Mouse (Mus musculus) liver, embryonic 12.5 days (tissue): ENCODE results near the gene Amotl1. TPM values are rescaled to one million over a fixed set of nuclear protein-coding genes. Genes with fewer than 3 reads are reported as not detected.

Experiments
- ATAC-seq: fragments of 200-750 bp; cut with Nextera tagmentation; 2 replicates; pipeline ENCODE4 v1.8.0; 2017; ENCODE audit warnings: moderate number of reproducible peaks, mild to moderate bottlenecking, moderate library complexity
- H3K27ac ChIP-seq: fragments of 300-500 bp; sonication (generic); 2 replicates; pipeline ENCODE4 v1.5.1; 2016; ENCODE audit warnings: mild to moderate bottlenecking
- H3K27me3 ChIP-seq: fragments of 300-500 bp; sonication (generic); replicated peaks from 2 replicates; pipeline ENCODE4 v1.6.1; 2016; ENCODE audit warnings: mild to moderate bottlenecking, moderate library complexity
- H3K36me3 ChIP-seq: fragments of 300-500 bp; sonication (generic); 2 replicates; pipeline ENCODE4 v1.6.1; 2016; ENCODE audit warnings: mild to moderate bottlenecking, moderate library complexity
- H3K4me1 ChIP-seq: fragments of 300-500 bp; sonication (generic); 2 replicates; pipeline ENCODE4 v1.6.1; 2016
- H3K4me2 ChIP-seq: fragments of 300-500 bp; sonication (generic); 2 replicates; pipeline ENCODE4 v1.6.1; 2016; ENCODE audit warnings: mild to moderate bottlenecking, moderate library complexity
- H3K4me3 ChIP-seq: fragments of 300-500 bp; sonication (generic); 2 replicates; pipeline ENCODE4 v1.5.1; 2016; ENCODE audit warnings: mild to moderate bottlenecking, moderate library complexity
- H3K9ac ChIP-seq: fragments of 300-500 bp; sonication (generic); 2 replicates; pipeline ENCODE4 v1.6.1; 2016; ENCODE audit warnings: mild to moderate bottlenecking, moderate library complexity
- H3K9me3 ChIP-seq: fragments of 300-500 bp; sonication (generic); replicated peaks from 2 replicates; pipeline ENCODE4 v1.6.1; 2016; ENCODE audit warnings: mild to moderate bottlenecking, moderate library complexity
- WGBS: fragments of 180-500 bp; shearing (Covaris S2); methylation state at CpG from one replicate; pipeline ENCODE4 v1.1.7; 2016; ENCODE audit not compliant: insufficient replicate concordance; 5-methylcytosine and 5-hydroxymethylcytosine counted together
- polyA plus RNA-seq: library from polyadenylated mRNA; unstranded; fragments of >200 nt; fragmentation: Nextera tagmentation; extraction: Ambion mirVana; gene quantifications from 2 replicates; pipeline ENCODE4 v1.2.1, GENCODE M21; 2016

The Amotl1 gene
- polyA plus RNA-seq, 1 experiment from 2014 or later = 3.4 TPM

GRCm38 (mm10) chr9:14635551-14635950 lies 9.3 kb downstream of the Amotl1 start:
- H3K4me2 ChIP-seq = no peak overlapping the region
- H3K9me3 ChIP-seq = no peaks in the 10 kb centered on the region
- H3K4me1 ChIP-seq = no peaks in the 10 kb centered on the region
- no peak for ATAC-seq
- no peaks in the 10 kb centered on the region for H3K36me3 ChIP-seq
- WGBS = 68% methylated on average over 7 of the region's 7 CpGs
- no peak overlapping the region for H3K27ac ChIP-seq
- H3K4me3 ChIP-seq = no peak overlapping the region
- no peak overlapping the region for H3K9ac ChIP-seq
- peaks cover 41% of the 10 kb centered on the region for H3K27me3 ChIP-seq

DNA sequence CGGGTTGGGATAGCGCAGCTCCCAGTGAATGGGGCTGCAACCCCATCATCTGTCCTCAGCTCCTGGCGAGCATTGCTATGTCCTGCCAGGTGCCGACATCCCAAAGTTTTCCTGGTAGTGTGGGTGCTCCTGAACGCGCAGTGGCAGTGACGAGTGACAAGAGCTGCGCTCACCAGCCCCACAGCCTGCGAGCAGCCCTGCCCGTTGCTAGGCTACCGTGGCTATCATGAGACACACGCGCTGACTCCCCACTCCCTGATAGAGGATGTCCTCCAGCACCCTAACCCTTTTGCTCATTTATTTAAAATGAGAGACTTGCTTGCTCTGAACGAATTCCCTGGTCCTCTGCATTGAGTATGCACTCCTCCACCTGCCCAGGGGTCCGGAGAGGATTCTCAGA lies 10.7 kb downstream of the Amotl1 start:
- no peak for ATAC-seq
- H3K9ac ChIP-seq = no peak overlapping the region
- WGBS = 25% methylated on average over 15 of the region's 15 CpGs

DNA sequence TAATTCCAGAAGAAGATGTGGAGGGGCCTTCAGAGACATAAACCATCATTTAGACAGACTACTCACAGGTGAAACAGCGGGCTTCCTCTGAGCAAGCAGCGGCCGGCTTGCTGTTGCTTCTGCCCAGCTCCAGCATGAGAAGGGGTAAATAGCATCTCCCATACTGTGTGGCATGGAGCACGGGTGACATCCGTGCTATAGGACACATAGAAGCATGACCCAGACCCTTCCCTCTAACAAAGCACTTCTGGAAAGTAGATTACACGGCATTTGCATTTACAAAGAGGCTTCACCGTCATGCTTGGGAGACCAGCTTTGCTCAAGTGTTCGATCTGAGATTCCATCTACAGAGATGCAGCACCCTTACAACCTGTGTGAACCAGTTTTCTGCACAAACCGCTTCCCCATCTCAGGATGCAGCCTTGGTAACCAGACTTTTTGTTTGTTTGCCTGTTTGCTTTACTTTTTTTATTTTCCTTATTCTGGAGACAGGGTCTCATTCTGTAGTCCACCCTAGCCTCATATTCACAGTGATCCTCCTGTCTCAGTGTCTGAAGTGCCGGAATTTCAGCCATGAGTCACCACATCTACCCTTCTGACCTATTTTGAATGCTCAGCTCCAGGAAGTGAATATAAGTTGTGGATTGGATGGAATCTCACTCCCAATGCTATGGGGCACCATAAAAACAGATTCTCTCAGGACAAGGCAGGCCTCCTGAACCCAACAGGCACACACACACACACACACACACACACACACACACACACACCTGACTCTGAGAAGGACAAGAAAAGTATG lies 12.3 kb downstream of the Amotl1 start:
- no peak for ATAC-seq
- Histone ChIP-seq H3K27me3 (peaks cover 41% of the 10 kb centered on the region), H3K9me3 (no peaks in the 10 kb centered on the region), H3K27ac (no peak overlapping the region), H3K36me3 (no peaks in the 10 kb centered on the region), H3K4me3 (no peak overlapping the region), H3K9ac (no peak overlapping the region), H3K4me2 (no peak overlapping the region), H3K4me1 (no peaks in the 10 kb centered on the region)
- WGBS = 67% methylated on average over 10 of the region's 10 CpGs

More for the DNA sequence above, 10.7 kb downstream of the Amotl1 start:
- H3K4me3 ChIP-seq = no peak overlapping the region
- H3K27me3 ChIP-seq = peaks cover 41% of the 10 kb centered on the region
- no peak overlapping the region for H3K4me2 ChIP-seq
- no peaks in the 10 kb centered on the region for H3K4me1 ChIP-seq
- no peaks in the 10 kb centered on the region for H3K9me3 ChIP-seq
- no peaks in the 10 kb centered on the region for H3K36me3 ChIP-seq
- H3K27ac ChIP-seq = no peak overlapping the region

DNA sequence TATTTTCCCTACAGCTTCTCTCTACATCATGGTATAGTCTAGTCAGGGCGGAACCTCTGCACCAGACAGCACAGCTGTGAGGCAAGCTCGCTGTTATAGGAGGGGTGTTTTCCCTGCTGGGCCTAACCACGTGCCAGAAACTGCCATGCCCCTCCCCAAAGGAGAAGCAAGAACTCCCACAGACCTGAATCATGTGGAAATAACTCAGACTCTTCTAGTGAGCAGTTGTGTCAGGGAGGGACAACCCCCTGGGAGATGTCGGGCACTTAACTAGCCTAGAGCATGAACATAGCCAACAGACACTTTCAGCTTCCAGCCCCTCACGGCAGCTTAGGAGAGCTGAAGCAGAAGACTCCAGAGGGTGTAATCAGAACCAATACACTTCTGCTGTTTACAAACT lies 13.1 kb downstream of the Amotl1 start:
- Histone ChIP-seq H3K4me3 (no peak overlapping the region), H3K27ac (no peak overlapping the region), H3K4me1 (no peaks in the 10 kb centered on the region), H3K4me2 (no peak overlapping the region), H3K9ac (no peak overlapping the region), H3K9me3 (no peaks in the 10 kb centered on the region), H3K27me3 (peaks cover 41% of the 10 kb centered on the region), H3K36me3 (no peaks in the 10 kb centered on the region)
- 56% methylated on average over 5 of the region's 5 CpGs for WGBS
- no peak for ATAC-seq

- no peak for ATAC-seq
- H3K4me1 ChIP-seq = no peaks in the 10 kb centered on the region
- no peaks in the 10 kb centered on the region for H3K9me3 ChIP-seq
- H3K4me2 ChIP-seq = no peak overlapping the region
- 48% methylated on average over 2 of the region's 2 CpGs for WGBS
- no peak overlapping the region for H3K9ac ChIP-seq
- peaks cover 10% of the 10 kb centered on the region; the same call in 1 of the 2 replicates for H3K27me3 ChIP-seq
- H3K27ac ChIP-seq = no peak overlapping the region
- H3K36me3 ChIP-seq = no peaks in the 10 kb centered on the region
- no peak overlapping the region for H3K4me3 ChIP-seq
Measured at GRCm38 (mm10) chr9:14627525-14627924, 17.3 kb downstream of the Amotl1 start.

GRCm38 (mm10) chr9:14625961-14626360 lies 18.9 kb downstream of the Amotl1 start:
- H3K9me3 ChIP-seq = no peaks in the 10 kb centered on the region
- H3K4me2 ChIP-seq = no peak overlapping the region
- H3K27me3 ChIP-seq = no peaks in the 10 kb centered on the region
- no peak for ATAC-seq
- no peaks in the 10 kb centered on the region for H3K4me1 ChIP-seq
- H3K27ac ChIP-seq = no peak overlapping the region
- no peak overlapping the region for H3K4me3 ChIP-seq
- no peak overlapping the region for H3K9ac ChIP-seq
- no peaks in the 10 kb centered on the region for H3K36me3 ChIP-seq
- 64% methylated on average over 3 of the region's 3 CpGs for WGBS

DNA sequence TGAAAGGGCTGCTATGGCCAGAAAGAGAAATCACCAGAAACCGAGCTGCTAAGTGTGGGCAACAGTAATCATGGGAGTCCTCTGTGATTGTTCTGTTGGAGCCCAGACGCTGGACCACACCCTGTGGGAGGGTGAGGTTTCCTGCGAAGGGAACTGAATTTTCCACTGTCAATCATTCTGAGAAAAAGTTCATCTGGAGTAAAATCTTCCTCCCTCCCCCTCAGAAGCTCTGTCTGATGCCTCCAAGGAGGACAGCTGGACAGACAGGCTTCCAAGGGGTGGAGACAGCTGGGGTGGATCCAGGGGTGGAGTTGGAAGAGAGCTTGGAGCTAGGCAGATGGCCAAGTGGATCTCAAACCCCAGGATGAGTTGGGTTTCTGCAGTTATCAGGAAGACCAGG lies 19.8 kb downstream of the Amotl1 start:
- Histone ChIP-seq H3K27me3 (0 out of 2 replicates have a peak, but pooled peaks cover 4% of the 10 kb centered on the region), H3K4me2 (no peak overlapping the region), H3K9ac (no peak overlapping the region), H3K4me1 (no peaks in the 10 kb centered on the region), H3K4me3 (no peak overlapping the region), H3K27ac (no peak overlapping the region), H3K9me3 (no peaks in the 10 kb centered on the region), H3K36me3 (no peaks in the 10 kb centered on the region)
- no peak for ATAC-seq
- WGBS = 10% methylated on average over 3 of the region's 3 CpGs

DNA sequence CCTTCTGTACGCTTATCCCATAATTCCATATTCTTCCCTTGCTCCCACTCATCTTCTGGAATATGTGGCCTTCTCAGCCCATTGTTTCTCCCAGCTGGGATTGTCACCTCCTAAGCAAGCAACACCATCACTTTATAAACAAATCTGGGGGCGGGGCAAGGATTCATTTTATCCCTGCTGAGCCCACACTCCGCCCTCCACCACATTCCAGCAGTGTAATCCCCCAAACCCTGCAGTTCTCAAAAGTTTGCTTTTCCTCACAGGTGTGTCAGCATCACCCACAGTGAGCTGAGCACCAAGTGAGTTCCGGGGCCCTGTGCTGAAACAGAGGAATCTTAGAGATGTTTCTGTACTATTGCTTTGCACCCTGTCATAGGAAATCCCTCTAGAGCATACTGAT lies 20.9 kb downstream of the Amotl1 start:
- 0 out of 2 replicates have a peak, but pooled peaks cover 4% of the 10 kb centered on the region for H3K27me3 ChIP-seq
- no peak for ATAC-seq
- no peaks in the 10 kb centered on the region for H3K36me3 ChIP-seq
- no peaks in the 10 kb centered on the region for H3K9me3 ChIP-seq
- H3K4me1 ChIP-seq = no peaks in the 10 kb centered on the region
- no peak overlapping the region for H3K27ac ChIP-seq
- WGBS = 42% methylated on average over 4 of the region's 4 CpGs
- H3K4me2 ChIP-seq = no peak overlapping the region
- H3K4me3 ChIP-seq = no peak overlapping the region
- H3K9ac ChIP-seq = no peak overlapping the region

GRCm38 (mm10) chr9:14623250-14623649 lies 21.6 kb downstream of the Amotl1 start:
- ATAC-seq = no peak
- H3K9me3 ChIP-seq = no peaks in the 10 kb centered on the region
- no peak overlapping the region for H3K4me2 ChIP-seq
- H3K36me3 ChIP-seq = no peaks in the 10 kb centered on the region
- no peak overlapping the region for H3K4me3 ChIP-seq
- WGBS = 64% methylated on average over 5 of the region's 5 CpGs
- H3K4me1 ChIP-seq = no peaks in the 10 kb centered on the region
- 0 out of 2 replicates have a peak, but pooled peaks cover 4% of the 10 kb centered on the region for H3K27me3 ChIP-seq
- H3K9ac ChIP-seq = no peak overlapping the region
- H3K27ac ChIP-seq = no peak overlapping the region

DNA sequence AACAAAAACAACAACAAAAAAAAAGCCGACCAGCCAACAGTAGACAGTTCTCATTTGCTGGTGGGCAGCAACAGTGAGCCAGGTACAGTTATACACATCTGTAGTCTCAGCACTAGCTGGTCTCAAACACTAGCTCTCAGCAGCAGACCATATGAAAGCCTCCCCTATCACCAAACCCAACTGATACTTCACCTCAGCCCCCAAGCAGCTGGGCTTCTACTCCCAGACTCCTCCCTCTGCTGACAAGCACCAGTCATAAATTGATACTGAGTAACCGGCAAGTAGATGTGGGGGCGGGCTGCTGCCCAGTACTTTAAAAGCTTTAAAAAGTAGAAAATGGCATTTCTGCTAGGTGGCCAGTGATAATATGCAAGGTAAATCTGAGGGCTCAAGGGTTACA lies 22.0 kb downstream of the Amotl1 start:
- Histone ChIP-seq H3K27me3 (0 out of 2 replicates have a peak, but pooled peaks cover 4% of the 10 kb centered on the region), H3K36me3 (no peaks in the 10 kb centered on the region), H3K4me1 (no peaks in the 10 kb centered on the region), H3K9ac (no peak overlapping the region), H3K9me3 (no peaks in the 10 kb centered on the region), H3K4me3 (no peak overlapping the region), H3K27ac (no peak overlapping the region), H3K4me2 (no peak overlapping the region)
- ATAC-seq = no peak
- WGBS = 47% methylated on average over 3 of the region's 3 CpGs

- H3K27ac ChIP-seq = no peak overlapping the region
- H3K9ac ChIP-seq = no peak overlapping the region
- WGBS = 43% methylated on average over 5 of the region's 5 CpGs
- no peak overlapping the region for H3K4me3 ChIP-seq
- H3K36me3 ChIP-seq = no peaks in the 10 kb centered on the region
- no peaks in the 10 kb centered on the region for H3K4me1 ChIP-seq
- no peak for ATAC-seq
- H3K27me3 ChIP-seq = peaks cover 22% of the 10 kb centered on the region
- H3K9me3 ChIP-seq = no peaks in the 10 kb centered on the region
- H3K4me2 ChIP-seq = no peak overlapping the region
Measured at GRCm38 (mm10) chr9:14620107-14620506, 24.7 kb downstream of the Amotl1 start.

- Histone ChIP-seq H3K27me3 (peaks cover 50% of the 10 kb centered on the region), H3K27ac (peak overlapping the region; percentile 61)
- WGBS = 8% methylated on average over 32 of the region's 33 CpGs
Measured at GRCm38 (mm10) chr9:14614931-14615880, 29.6 kb downstream of the Amotl1 start.

More at GRCm38 (mm10) chr9:14614931-14615880, 29.6 kb downstream of the Amotl1 start:
- H3K4me1 ChIP-seq = peaks cover 8% of the 10 kb centered on the region; the same call in 1 of the 2 replicates
- H3K4me2 ChIP-seq = peak overlapping the region; percentile 53
- H3K36me3 ChIP-seq = no peaks in the 10 kb centered on the region
- peak overlapping the region; percentile 58 for H3K9ac ChIP-seq
- H3K9me3 ChIP-seq = no peaks in the 10 kb centered on the region
- H3K4me3 ChIP-seq = peak overlapping the region; percentile 56
- ATAC-seq = peak; percentile 71
